Mouse (Mus musculus): ENCODE data around the gene Ubr3.

The Ubr3 gene

DNA sequence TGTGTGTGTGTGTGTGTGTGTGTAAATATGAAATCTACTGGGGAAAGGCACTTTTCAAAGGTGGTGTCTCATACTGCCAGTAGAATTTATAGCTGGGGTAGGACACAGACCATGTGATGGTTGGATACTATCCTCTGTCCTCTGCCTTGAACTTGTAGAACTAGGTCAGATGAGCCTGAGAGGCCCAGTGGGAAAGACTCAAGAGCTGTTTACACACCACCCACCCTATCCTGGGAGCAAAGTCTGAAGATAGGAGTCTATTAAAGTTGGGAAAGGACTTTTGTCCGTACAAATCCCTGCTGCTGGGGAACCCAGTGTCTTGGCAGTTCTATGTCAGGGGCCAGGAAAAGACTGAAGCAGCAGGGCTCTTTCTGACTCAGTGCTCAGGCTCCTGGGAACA, 138.3 kb downstream of the Ubr3 start:
- no peak for DNase-seq

DNA sequence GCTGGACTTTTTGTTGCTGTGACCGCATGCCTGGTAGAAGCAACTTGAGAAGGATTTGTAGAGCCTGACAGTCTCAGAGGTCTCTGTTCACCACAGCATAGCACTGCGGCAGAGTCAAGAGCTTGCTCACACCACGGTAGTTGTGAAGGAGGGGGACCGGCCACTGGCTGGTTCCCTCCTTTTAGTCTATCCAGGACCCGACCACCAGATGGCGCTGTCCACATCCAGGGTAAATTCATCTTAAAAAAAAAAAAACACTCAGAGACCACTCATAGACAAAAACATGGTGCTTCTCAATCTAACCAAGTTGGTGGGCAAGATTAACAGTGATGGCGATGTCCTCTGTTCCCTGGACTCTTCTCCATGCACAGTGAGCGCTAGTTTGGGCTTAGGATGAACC, 140.2 kb downstream of the Ubr3 start:
- no peak for DNase-seq

DNA sequence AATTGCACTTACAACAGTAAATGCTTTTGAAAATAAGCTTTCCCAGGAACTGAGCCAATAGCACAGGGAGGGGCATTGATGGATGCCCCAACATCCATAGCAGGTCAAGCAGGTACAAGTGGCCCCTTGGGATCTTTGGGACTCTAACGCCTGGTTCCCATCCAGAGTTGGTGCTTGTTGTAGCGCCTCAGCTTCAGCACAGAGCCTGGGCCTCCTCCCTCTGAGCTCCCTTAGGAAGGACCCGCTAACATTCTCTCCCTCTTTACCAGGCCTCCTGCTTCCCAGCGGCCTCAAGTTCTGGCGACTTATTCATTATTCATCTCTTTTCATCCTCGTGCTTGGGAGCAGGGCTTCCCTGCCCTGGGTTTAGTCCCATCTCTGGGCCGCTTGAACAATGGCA, 141.7 kb downstream of the Ubr3 start, which contains the start of gene Myo3b:
Gene Myo3b (plus strand): TSS at position 375 of the 400 bp plus-strand sequence.
- DNase-seq = no peak

DNA sequence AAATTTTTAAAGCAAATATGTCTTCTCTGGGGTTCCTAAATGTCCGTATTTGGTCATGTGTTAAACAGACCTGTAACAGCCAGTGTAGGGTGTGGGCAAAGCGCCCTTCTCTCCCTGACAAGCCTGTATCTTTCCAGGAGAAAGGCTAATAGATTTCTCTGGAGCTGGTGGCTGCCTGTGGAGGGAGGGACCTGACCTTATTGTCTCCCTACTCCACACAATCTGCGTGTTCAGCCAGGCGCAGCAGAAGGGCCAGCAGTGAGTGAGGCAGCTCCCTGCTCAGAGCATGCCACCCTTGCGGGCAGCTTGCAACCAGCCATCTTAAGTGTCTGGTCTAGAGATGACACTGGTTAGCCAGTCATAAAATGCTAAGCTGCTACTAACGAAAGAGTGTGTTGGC, 147.4 kb downstream of the Ubr3 start:
- DNase-seq = no peak

DNA sequence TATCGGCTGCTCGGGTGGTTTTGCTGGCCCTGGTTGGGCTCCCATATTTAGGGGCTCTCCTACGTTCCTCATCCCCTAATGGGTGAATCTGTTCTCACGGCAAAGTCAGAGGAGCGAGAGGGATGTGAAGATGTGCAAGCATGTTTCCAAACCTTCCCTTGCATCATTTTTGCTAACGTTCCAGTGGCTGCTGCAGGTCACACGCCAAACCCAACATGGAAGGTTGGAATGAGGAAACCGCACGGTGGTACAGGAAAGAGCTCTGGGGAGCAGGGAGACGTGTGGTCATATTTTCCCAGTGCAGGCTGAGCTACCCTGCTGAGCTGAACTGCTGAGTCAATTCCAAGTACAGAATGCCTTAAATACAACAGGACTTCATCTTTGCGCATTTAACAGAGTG, 150.8 kb downstream of the Ubr3 start:
- no peak for DNase-seq

DNA sequence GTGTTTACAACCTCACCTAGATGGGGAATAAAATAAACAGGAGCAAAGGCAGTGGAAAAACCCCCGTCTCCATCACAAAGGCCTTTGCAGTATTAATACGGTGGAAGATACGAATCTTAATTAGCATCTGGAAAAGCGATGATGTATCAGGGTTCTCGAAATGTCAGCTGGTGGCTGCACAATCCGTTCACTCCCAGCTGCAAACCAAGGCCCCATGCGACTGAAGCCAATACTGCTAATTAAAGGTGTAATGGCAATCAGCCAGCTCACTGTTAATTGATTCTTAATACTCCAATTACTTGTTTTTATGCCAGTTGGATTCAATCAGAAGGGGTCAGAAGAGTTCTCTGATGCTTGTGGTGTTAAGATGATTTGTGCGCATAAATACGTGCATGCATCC, 156.8 kb downstream of the Ubr3 start:
- no peak for DNase-seq

DNA sequence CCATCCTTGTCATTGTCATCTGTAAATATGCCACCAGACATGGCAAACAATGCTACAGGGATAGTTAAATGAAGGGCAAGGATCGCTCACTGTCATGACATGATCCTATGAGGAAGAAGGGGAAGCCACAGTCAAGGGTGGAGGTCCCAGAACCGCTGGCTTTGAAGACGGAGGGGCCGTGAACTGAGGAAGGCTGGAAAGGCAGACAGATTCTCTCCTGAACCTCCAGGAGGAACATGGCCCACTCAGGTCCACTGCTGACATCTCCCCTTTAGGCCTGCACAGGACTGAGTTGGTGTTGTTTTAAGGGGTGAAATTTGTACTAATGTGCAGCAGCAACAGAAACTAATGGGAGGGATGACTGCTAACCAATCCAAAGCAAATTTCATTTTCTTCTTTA, 161.2 kb downstream of the Ubr3 start:
- DNase-seq = no peak

DNA sequence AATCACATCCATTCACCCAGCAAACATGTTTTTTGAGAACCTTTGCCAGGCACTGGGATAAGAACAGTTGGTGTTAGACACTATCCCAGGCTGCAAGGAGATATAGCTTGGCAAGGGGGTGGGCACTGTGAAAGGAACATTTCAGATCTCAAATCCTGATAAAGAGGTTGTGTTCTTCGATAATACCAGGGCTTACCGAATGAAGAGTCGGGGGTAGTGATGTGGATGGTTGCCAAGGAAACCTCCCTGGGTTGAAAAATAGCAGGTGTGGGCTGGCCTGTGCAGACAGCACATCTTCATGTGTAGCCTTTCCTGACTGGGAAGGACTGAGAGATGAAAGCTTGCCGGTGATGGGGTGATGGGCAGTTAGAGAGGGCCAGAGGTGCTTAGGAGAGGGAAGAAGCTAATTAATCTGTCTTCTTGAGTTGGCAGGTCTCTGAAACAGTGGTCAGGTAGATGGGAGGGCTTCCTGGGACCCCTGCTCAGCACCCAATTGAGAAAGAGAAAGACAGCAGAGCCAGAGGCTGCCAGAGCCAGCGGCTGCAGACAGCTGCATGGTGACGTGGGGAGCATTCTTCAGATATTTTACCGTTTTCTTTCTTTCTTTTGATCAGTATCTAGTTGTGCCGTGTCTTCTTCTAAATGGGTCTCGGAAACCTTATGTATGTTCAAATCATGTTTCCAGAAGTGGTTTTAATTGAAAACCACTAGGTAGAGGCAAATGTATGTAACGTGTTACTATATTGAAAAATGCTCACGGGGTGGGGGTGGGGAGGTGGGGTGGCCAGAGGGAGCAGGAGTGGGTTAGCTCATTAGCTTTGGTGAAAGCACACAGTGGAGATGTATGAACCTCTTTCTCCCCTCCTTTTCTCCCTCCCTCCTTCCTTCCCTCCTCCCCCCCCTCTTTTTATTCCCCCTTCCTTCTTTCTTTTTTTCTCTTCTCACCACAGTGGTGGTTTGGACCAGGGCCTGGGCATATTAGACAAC, 163.6 kb downstream of the Ubr3 start:
- DNase-seq = no peak

DNA sequence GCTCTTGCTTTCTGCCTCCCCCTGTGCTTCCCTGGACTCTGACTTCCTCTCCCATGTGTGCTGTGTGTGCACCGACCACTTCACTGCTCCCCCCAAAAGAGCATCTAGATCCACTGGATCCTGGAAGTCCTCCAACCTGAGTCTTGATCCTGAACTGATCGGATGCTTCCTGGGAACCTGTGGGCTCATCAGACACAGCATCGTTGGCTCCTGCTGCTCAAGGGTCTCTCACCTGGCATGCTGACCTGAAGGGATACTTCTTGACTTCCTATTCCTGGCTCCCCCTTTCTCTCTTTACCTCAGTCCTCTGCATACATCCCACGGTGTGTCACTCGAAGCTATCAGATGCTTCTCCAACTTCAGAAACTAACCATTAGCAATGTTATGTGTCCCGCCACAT, 168.1 kb downstream of the Ubr3 start:
- no peak for DNase-seq

DNA sequence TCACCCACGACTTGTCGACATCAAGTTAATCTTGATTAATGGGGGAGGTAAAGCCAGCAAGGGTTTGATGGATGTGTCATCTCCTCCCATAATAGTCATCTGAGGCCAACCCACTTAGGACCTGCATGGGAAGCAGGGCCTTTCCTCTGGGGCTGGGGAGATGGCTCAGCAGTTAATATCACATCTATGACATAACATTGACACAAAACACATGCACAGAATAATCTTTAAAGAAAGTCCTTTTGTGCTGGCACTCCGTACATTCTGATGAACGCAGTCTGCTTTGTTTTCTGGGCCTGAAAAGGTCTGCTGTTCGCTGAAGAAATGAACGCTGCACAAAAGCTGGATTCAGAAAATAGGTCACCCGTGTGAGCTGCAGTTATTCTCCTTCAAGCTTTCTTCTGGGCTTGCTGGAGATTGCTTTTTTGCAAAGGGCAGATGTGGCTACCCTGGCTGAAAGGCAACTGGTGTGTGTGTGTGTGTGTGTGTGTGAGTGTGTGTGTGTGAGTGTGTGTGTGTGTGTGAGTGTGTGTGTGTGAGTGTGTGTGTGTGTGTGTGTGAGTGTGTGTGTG, 168.8 kb downstream of the Ubr3 start:
- no peak for DNase-seq

DNA sequence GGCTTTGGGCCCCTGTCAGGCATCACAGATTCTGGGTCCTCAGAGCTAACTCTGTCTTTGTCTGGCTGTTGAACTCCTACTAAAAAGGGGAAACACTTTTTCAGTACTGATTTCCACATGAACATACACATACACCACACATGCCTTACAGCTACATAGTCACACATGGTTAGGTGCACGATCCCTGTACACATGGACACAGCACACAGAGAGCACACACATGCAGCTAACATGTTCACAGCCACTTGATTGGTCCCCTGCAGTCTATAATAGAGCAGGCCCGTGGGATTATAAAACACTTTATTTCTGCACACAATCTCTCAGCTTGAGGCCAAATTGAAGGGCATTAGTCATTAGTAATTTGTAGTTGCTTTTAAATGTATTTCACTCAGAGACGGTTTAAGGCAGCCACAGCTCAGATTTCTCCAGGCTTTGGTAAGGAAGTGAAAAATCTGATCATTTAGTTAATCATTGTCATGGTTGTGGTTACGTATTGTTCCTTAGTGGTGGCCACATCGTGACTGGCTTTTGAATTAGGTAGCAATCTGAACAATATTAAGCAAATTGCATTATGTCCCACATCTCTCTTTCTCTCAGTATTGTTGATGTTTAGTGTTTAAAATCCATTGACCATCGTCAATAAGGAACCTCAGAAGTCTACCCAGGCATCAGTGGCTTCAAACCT, 169.4 kb downstream of the Ubr3 start:
- no peak for DNase-seq

DNA sequence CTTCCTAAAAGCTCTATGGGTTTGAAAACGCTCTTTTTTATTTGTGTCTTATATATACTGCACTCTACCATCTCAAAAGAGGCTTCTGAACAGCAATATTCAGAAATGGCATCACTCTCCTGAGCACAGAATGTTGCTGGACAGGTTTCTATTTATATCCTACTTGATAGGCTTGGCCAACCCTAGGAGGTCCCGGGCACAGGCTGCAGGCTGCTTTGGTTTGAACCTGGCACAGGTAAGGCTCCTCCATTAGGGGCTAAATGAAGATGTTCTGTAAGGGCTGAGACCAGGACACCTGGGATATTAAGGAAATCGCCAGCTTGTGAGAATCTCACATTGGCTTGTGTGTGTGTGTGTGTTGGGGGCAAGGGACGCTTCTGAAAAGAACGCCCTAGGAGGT, 172.8 kb downstream of the Ubr3 start:
- no peak for DNase-seq

Measured in cerebellum, adult 11-12 months (tissue).